In the genomic region with DNA sequence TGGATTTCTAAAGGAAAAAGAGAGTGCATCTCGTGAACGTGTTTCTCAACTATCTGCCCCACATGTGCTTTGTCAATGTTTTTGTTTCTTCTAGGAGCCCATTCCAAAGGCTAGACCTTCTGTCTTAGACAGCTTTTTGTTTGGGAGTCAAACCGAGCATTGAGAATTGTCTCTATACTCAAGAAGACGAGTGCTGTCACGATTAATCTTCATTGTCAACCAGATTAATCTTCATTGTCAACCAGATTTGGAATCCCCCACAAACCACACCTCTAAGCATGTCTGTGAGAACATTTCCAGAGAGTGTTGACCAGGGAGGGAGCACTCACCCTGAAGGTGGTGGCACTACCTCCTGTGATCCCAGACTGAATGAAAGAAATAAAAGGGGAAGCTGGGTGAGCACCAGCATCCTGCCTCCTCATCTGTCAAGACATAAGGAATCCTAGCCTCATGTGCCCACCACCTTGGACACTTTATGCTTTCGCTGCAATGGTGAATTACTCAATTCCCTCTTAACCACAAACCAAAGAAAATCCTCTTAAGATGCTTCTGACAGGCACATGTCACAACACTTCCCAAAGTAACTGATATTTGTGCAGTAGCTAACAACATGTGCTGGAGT, we compare ENCODE assay signal across 24 mouse cellular contexts. TPM values are rescaled to one million over a fixed set of nuclear protein-coding genes. Genes with fewer than 3 reads are reported as not detected.
DNase-seq lines count a peak whose midpoint lies in the region; ATAC-seq lines count a peak whose summit lies in the region.
"Had no signal": no experiment of that assay in that cellular context is flagged by ENCODE, and none has a peak within 500 bp of the region (broad histone marks: within the 10 kb centered on the region; RNA-seq: fewer than 3 reads in every experiment).

No protein-coding gene starts in this region.

- peak; percentile 58 to 66; a peak in 2 of 4 replicates for ATAC-seq in hematopoietic stem cell, adult 5-6 weeks (replicated peaks in 1 of 2; ENCODE audit: insufficient read depth in 1 of 2, low FRiP score in 2 of 2, low TSS enrichment in 1 of 2, low read depth in 1 of 2, poor library complexity in 2 of 2, severe bottlenecking in 2 of 2)
- ATAC-seq: forebrain, embryonic 13.5 days; forebrain, embryonic 16.5 days; hindbrain, embryonic 16.5 days; intestine, embryonic 15.5 days had no signal

- peak; percentile 46 for DNase-seq in 416B (ENCODE audit: low read depth)
- peak; percentile 68 for DNase-seq in ZHBTc4 (ENCODE audit: low read depth, low spot score)
- DNase-seq in cerebellum, adult 9-11 months: no peak
- DNase-seq in ovary, adult 18-20 months (ENCODE audit: low spot score): no peak
- DNase-seq in T-cell, adult 2 months (ENCODE audit: low spot score): no peak
- DNase-seq: adrenal gland, adult 2 months; adrenal gland, postnatal 25 days; B cell, adult 2 months; cerebellum, adult 11-12 months; cerebellum, adult 8-10 months; cerebellum, postnatal 14 days; embryo, embryonic 11 days; gastrocnemius, postnatal 10 days; gastrocnemius, postnatal 36 days; heart, adult 11 months; kidney, adult 18-20 months had no signal

RNA-seq across cellular contexts. Expression of a gene that starts 7.3 kb away (rescaled TPM):
- total RNA-seq in hematopoietic stem cell, adult 5-6 weeks (2017): 14.0 and 24.2 TPM in 2 replicates

RNA-seq across cellular contexts. Expression of a gene that starts 7.3 kb away (rescaled TPM):
- total RNA-seq in hematopoietic stem cell, adult 5-6 weeks (2017): 18.5 and 22.2 TPM in 2 replicates

RNA-seq across cellular contexts. Expression of a gene that starts 46.1 kb away (rescaled TPM):
- not detected in 2 replicates for total RNA-seq in hematopoietic stem cell, adult 5-6 weeks (2017)
- total RNA-seq: CH12.LX; gastrocnemius, adult 18-20 months; gastrocnemius, postnatal 10 days; gastrocnemius, postnatal 36 days; MEL had no signal

RNA-seq across cellular contexts. Expression of a gene that starts 59.8 kb away (rescaled TPM):
- 176 and 193 TPM in 2 replicates for total RNA-seq in hematopoietic stem cell, adult 5-6 weeks (2017)
- total RNA-seq: CH12.LX; gastrocnemius, adult 18-20 months; MEL had no signal

Comparison
In these comparisons a context has a peak if more than half of its experiments do, and no peak if none do; other contexts are left out.
1. DNase-seq: peak in 416B (single experiment) and ZHBTc4 (single experiment); none in cerebellum, adult 9-11 months (single experiment), ovary, adult 18-20 months (single experiment) and T-cell, adult 2 months (single experiment).